Mouse (Mus musculus) MEL (cell line): ENCODE measurements at regions not wholly inside any gene's neighbourhood (a gene's known extent, or its start where the extent isn't known, plus 50 kb on each side); places are given as distances from the start of the nearest gene placed in this dataset.

Source experiments
- DNase-seq: peaks from one replicate; pipeline ENCODE4 v3.0.0; 2011; ENCODE audit warnings: low read depth, low spot score
- H3K27ac ChIP-seq: 2 replicates; pipeline ENCODE4 v1.5.1; 2012; ENCODE audit warnings: low read depth, mild to moderate bottlenecking, control low read depth, low read length, moderate library complexity; ENCODE audit not compliant: control insufficient read depth
- H3K27me3 ChIP-seq, 2 experiments: fragments of 150-350 bp in 1 of 2; sonication (generic) in 1 of 2; 2 replicates each; pipeline ENCODE4 v1.6.1; 2012; ENCODE audit warnings: low read length in 2 of 2, mild to moderate bottlenecking in 2 of 2, improper control_type of control experiment in 1 of 2, moderate library complexity in 1 of 2; ENCODE audit not compliant: insufficient read depth in 2 of 2, control insufficient read depth in 1 of 2
- H3K36me3 ChIP-seq, 2 experiments: 2 replicates each; pipeline ENCODE4 v1.6.1; 2012 to 2014; ENCODE audit warnings: low read length in 2 of 2, improper control_type of control experiment in 1 of 2, inconsistent platforms in 1 of 2, mild to moderate bottlenecking in 1 of 2; ENCODE audit not compliant: insufficient read depth in 2 of 2, control insufficient read depth in 1 of 2
- H3K4me1 ChIP-seq, 2 experiments: fragments of 150-350 bp in 1 of 2; sonication (generic) in 1 of 2; 2 replicates each; pipeline ENCODE4 v1.6.1; 2012; ENCODE audit warnings: low read length in 2 of 2, improper control_type of control experiment in 1 of 2, mild to moderate bottlenecking in 1 of 2; ENCODE audit not compliant: insufficient read depth in 2 of 2, control insufficient read depth in 1 of 2
- H3K4me3 ChIP-seq, 2 experiments: fragments of 150-350 bp in 1 of 2; sonication (generic) in 1 of 2; 2 replicates each; pipeline ENCODE4 v1.5.1; 2012; ENCODE audit warnings: low read depth in 2 of 2, low read length in 2 of 2, mild to moderate bottlenecking in 2 of 2, moderate library complexity in 2 of 2, control low read depth in 1 of 2, improper control_type of control experiment in 1 of 2; ENCODE audit not compliant: control insufficient read depth in 1 of 2, insufficient read depth in 1 of 2
- H3K79me2 ChIP-seq: 2 replicates; pipeline ENCODE4 v1.6.1; 2012; ENCODE audit warnings: mild to moderate bottlenecking, low read length, moderate library complexity; ENCODE audit not compliant: control insufficient read depth, poor library complexity, insufficient read depth
- H3K9ac ChIP-seq: 2 replicates; pipeline ENCODE4 v1.6.1; 2012; ENCODE audit warnings: low read depth, mild to moderate bottlenecking, control low read depth, low read length, moderate library complexity; ENCODE audit not compliant: control insufficient read depth, poor library complexity, severe bottlenecking
- H3K9me3 ChIP-seq: fragments of 150-350 bp; sonication (generic); replicated peaks from 2 replicates; pipeline ENCODE4 v1.6.1; 2012; ENCODE audit warnings: mild to moderate bottlenecking, low read length, improper control_type of control experiment, moderate library complexity; ENCODE audit not compliant: insufficient read depth
- BHLHE40 ChIP-seq: IDR thresholded peaks from 2 replicates; pipeline ENCODE4 v1.6.1; 2012; ENCODE audit warnings: low read depth, mild to moderate bottlenecking, inconsistent platforms, low read length, improper control_type of control experiment, borderline replicate concordance
- CHD1 ChIP-seq: IDR thresholded peaks from 2 replicates; pipeline ENCODE4 v1.6.1; 2012; ENCODE audit warnings: low read depth, mild to moderate bottlenecking, inconsistent platforms, low read length, improper control_type of control experiment
- CHD2 ChIP-seq: IDR thresholded peaks from 2 replicates; pipeline ENCODE4 v1.6.1; 2011; ENCODE audit warnings: low read length, improper control_type of control experiment
- CTCF ChIP-seq, 3 experiments: IDR thresholded peaks in 2 of 3; conservative IDR thresholded peaks in 1 of 3; 2 replicates each; pipeline ENCODE4 v1.5.1; 2011 to 2012; ENCODE audit warnings: low read length in 3 of 3, low read depth in 2 of 3, mild to moderate bottlenecking in 2 of 3, improper control_type of control experiment in 1 of 3, inconsistent platforms in 1 of 3, mixed read lengths in 1 of 3, moderate library complexity in 1 of 3; ENCODE audit not compliant: control insufficient read depth in 1 of 3, insufficient read depth in 1 of 3, poor library complexity in 1 of 3, severe bottlenecking in 1 of 3
- E2F4 ChIP-seq: IDR thresholded peaks from 2 replicates; pipeline ENCODE4 v1.6.1; 2011; ENCODE audit warnings: low read depth, low read length, improper control_type of control experiment, borderline replicate concordance
- EP300 ChIP-seq, 2 experiments: IDR thresholded peaks; 2 replicates each; pipeline ENCODE4 v1.6.1; 2011; ENCODE audit warnings: improper control_type of control experiment in 2 of 2, low read length in 2 of 2, low read depth in 1 of 2, mild to moderate bottlenecking in 1 of 2
- ETS1 ChIP-seq: IDR thresholded peaks from 2 replicates; pipeline ENCODE4 v1.6.1; 2012; ENCODE audit warnings: low read depth, mild to moderate bottlenecking, inconsistent platforms, low read length, improper control_type of control experiment, moderate library complexity
- GABPA ChIP-seq: IDR thresholded peaks from 2 replicates; pipeline ENCODE4 v1.6.1; 2012; ENCODE audit warnings: low read depth, mild to moderate bottlenecking, inconsistent platforms, low read length, improper control_type of control experiment, moderate library complexity
- GATA1 ChIP-seq: IDR thresholded peaks from 2 replicates; pipeline ENCODE4 v1.6.1; 2011; ENCODE audit warnings: low read depth, low read length, improper control_type of control experiment
- HCFC1 ChIP-seq: IDR thresholded peaks from 2 replicates; pipeline ENCODE4 v1.6.1; 2012; ENCODE audit warnings: low read depth, mild to moderate bottlenecking, inconsistent platforms, low read length, improper control_type of control experiment, moderate library complexity
- JUND ChIP-seq: IDR thresholded peaks from 2 replicates; pipeline ENCODE4 v1.6.1; 2011; ENCODE audit warnings: low read depth, mild to moderate bottlenecking, improper control_type of control experiment, low read length
- MAX ChIP-seq: IDR thresholded peaks from 2 replicates; pipeline ENCODE4 v1.6.1; 2011; ENCODE audit warnings: low read length, improper control_type of control experiment
- MAZ ChIP-seq: IDR thresholded peaks from 2 replicates; pipeline ENCODE4 v1.6.1; 2012; ENCODE audit warnings: low read depth, mild to moderate bottlenecking, inconsistent platforms, low read length, improper control_type of control experiment
- MXI1 ChIP-seq: IDR thresholded peaks from 2 replicates; pipeline ENCODE4 v1.6.1; 2011; ENCODE audit warnings: mild to moderate bottlenecking, low read depth, low read length, improper control_type of control experiment
- MYB ChIP-seq: IDR thresholded peaks from 2 replicates; pipeline ENCODE4 v1.6.1; 2011; ENCODE audit warnings: mild to moderate bottlenecking, low read depth, low read length, improper control_type of control experiment
- MYC ChIP-seq: IDR thresholded peaks from 2 replicates; pipeline ENCODE4 v1.6.1; 2011; ENCODE audit warnings: low read depth, mild to moderate bottlenecking, low read length, improper control_type of control experiment, moderate library complexity
- NRF1 ChIP-seq: IDR thresholded peaks from 2 replicates; pipeline ENCODE4 v1.6.1; 2014; ENCODE audit warnings: low read depth, mild to moderate bottlenecking, inconsistent platforms, low read length, improper control_type of control experiment, moderate library complexity; ENCODE audit not compliant: poor library complexity, insufficient read depth, severe bottlenecking
- POLR2A ChIP-seq, 2 experiments: IDR thresholded peaks; 2 replicates each; pipeline ENCODE4 v1.6.1; 2011 to 2012; ENCODE audit warnings: low read length in 2 of 2, mild to moderate bottlenecking in 2 of 2, control low read depth in 1 of 2, improper control_type of control experiment in 1 of 2, low read depth in 1 of 2, moderate library complexity in 1 of 2; ENCODE audit not compliant: control insufficient read depth in 1 of 2, insufficient read depth in 1 of 2, poor library complexity in 1 of 2
- POLR2AphosphoS2 ChIP-seq: IDR thresholded peaks from 2 replicates; pipeline ENCODE4 v1.6.1; 2011; ENCODE audit warnings: low read length, improper control_type of control experiment
- RAD21 ChIP-seq: IDR thresholded peaks from 2 replicates; pipeline ENCODE4 v1.6.1; 2011; ENCODE audit warnings: mild to moderate bottlenecking, low read depth, low read length, improper control_type of control experiment
- RCOR1 ChIP-seq: IDR thresholded peaks from 2 replicates; pipeline ENCODE4 v1.6.1; 2012; ENCODE audit warnings: low read depth, mild to moderate bottlenecking, inconsistent platforms, low read length, improper control_type of control experiment
- SIN3A ChIP-seq: IDR thresholded peaks from 2 replicates; pipeline ENCODE4 v1.6.1; 2012; ENCODE audit warnings: low read length, improper control_type of control experiment, inconsistent platforms
- SMC3 ChIP-seq: IDR thresholded peaks from 2 replicates; pipeline ENCODE4 v1.6.1; 2011; ENCODE audit warnings: low read depth, low read length, improper control_type of control experiment
- TAL1 ChIP-seq: IDR thresholded peaks from 2 replicates; pipeline ENCODE4 v1.6.1; 2012; ENCODE audit warnings: mild to moderate bottlenecking, inconsistent platforms, low read length, moderate library complexity, mixed read lengths
- UBTF ChIP-seq: IDR thresholded peaks from 2 replicates; pipeline ENCODE4 v1.6.1; 2012; ENCODE audit warnings: low read depth, mild to moderate bottlenecking, inconsistent platforms, low read length, improper control_type of control experiment, moderate library complexity, borderline replicate concordance; ENCODE audit not compliant: insufficient read depth
- USF1 ChIP-seq: IDR thresholded peaks from 2 replicates; pipeline ENCODE4 v1.6.1; 2014; ENCODE audit warnings: low read depth, mild to moderate bottlenecking, inconsistent platforms, low read length, improper control_type of control experiment, moderate library complexity
- ZC3H11A ChIP-seq: IDR thresholded peaks from 2 replicates; pipeline ENCODE4 v1.6.1; 2012; ENCODE audit warnings: low read depth, mild to moderate bottlenecking, inconsistent platforms, low read length, improper control_type of control experiment
- ZKSCAN1 ChIP-seq: IDR thresholded peaks from 2 replicates; pipeline ENCODE4 v1.6.1; 2012; ENCODE audit warnings: low read depth, mild to moderate bottlenecking, inconsistent platforms, low read length, improper control_type of control experiment, moderate library complexity

DNA sequence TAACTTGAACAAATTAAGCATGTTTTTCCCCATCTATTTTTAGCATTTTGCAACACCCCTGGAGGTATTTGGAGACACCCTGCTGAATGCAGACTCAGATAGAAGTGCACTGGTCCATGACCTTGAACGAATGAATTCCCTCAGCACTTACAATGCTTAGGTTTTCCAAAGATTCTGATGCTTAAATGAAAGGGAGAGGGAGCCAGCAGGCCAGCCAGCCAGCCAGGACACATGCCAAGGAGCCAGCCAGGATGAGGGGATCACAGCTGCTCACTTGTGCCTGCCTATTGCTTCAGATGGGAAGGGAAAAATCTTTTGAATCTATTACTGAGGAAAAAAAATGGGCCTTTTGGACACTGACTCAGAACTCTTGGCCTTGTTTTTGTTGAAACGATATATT lies 750.0 kb upstream of the 2610301B20Rik start:
- Histone ChIP-seq H3K9me3 (no peaks in the 10 kb centered on the region), H3K4me3 (no peak overlapping the region), H3K36me3 (no peaks in the 10 kb centered on the region), H3K27me3 (no peaks in the 10 kb centered on the region), H3K4me1 (no peaks in the 10 kb centered on the region), H3K27ac (no peak overlapping the region), H3K79me2 (no peaks in the 10 kb centered on the region), H3K9ac (no peak overlapping the region)
- TF ChIP-seq BHLHE40 (no peak), USF1 (no peak), MYB (no peak), JUND (no peak), CHD1 (no peak), MYC (no peak), ZKSCAN1 (no peak), HCFC1 (no peak), MXI1 (no peak), MAX (no peak), CHD2 (no peak), POLR2A (IDR thresholded peaks at IDR 0.05; ENCODE audit: control insufficient read depth in 1 of 2, insufficient read depth in 1 of 2, low read depth in 1 of 2, low read length in 2 of 2, poor library complexity in 1 of 2) (no peak), ZC3H11A (no peak), UBTF (no peak), SIN3A (no peak), NRF1 (no peak), RCOR1 (no peak)
- DNase-seq: no peak

DNA sequence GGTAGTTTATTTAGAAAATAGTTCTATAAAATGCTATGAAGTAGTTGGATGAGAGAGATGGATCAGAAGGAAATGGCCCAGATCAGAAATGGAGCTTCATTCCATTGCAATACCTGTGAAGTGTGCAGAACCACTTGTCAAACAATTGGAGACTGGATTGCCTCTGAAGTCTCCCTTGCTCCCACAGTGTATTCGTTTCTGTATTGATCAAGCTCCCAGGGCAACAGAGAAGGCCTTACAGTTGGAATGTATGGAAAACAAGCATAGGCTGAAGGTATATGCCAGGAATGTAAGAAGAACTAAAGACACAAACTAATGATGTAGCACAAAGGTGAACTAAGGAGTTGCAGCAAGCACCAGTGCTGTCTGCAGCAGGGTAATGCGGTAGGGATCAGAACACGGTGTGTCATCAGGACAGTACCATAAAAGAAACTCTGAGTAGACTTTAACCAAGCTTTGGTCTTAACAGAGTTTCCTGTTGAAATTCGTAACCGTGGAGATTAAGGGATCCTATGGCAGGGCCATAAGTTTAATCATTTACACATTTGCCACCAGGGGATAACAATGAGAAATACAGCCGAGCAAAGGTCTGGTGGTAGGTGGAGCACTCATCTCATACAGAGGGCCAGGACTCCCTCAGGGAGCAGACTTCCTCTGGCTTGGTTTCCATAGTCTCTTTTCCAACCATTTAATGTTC lies 732.9 kb upstream of the 2610301B20Rik start:
- Histone ChIP-seq H3K9ac (no peak overlapping the region), H3K27me3 (no peaks in the 10 kb centered on the region), H3K79me2 (no peaks in the 10 kb centered on the region), H3K4me3 (no peak overlapping the region), H3K36me3 (no peaks in the 10 kb centered on the region), H3K4me1 (no peaks in the 10 kb centered on the region), H3K9me3 (no peaks in the 10 kb centered on the region), H3K27ac (no peak overlapping the region)
- no peak for TF ChIP-seq EP300 (IDR thresholded peaks at IDR 0.05; ENCODE audit: low read depth in 1 of 2, low read length in 2 of 2)
- TF ChIP-seq POLR2A (IDR thresholded peaks at IDR 0.05; ENCODE audit: control insufficient read depth in 1 of 2, insufficient read depth in 1 of 2, low read depth in 1 of 2, low read length in 2 of 2, poor library complexity in 1 of 2): no peak
- TF ChIP-seq GATA1: no peak
- TF ChIP-seq ZKSCAN1: no peak
- no peak for TF ChIP-seq UBTF
- no peak for TF ChIP-seq SMC3
- TF ChIP-seq MAZ: no peak
- TF ChIP-seq RAD21: no peak
- TF ChIP-seq GABPA: no peak
- TF ChIP-seq ETS1: no peak
- no peak for TF ChIP-seq MAX
- no peak for TF ChIP-seq HCFC1
- TF ChIP-seq CTCF (IDR thresholded peaks at IDR 0.05 in 2 of 3, conservative IDR thresholded peaks at IDR 0.05 in 1 of 3; ENCODE audit: control insufficient read depth in 1 of 3, insufficient read depth in 1 of 3, low read depth in 2 of 3, low read length in 3 of 3, poor library complexity in 1 of 3, severe bottlenecking in 1 of 3): no peak
- no peak for TF ChIP-seq E2F4
- no peak for TF ChIP-seq TAL1
- no peak for TF ChIP-seq POLR2AphosphoS2
- no peak for DNase-seq
